Mouse (Mus musculus): ENCODE data around the gene Mcm6. TPM values are rescaled to one million over a fixed set of nuclear protein-coding genes. Genes with fewer than 3 reads are reported as not detected.

Mcm6 gene
- polyA plus RNA-seq, 1 experiment from 2014 or later: 54.9 TPM

DNA sequence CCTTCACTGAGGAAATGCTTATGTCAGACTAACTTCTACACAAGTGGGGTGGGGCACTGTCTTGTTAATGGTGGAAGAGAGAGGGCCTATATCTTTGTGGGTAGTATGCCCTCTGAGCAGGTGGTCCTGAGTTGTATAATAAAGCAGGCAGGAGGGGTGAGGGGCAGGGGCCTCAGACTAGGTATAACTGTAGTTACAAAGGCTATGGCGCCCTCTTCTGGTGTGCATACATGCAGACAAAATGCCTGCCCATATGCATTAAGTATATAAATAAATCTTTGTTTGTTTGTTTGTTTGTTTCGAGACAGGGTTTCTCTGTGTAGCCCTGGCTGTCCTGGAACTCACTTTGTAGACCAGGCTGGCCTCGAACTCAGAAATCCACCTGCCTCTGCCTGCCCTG lies 50.4 kb downstream of the Mcm6 start:
- Histone ChIP-seq H3K27me3 (ENCODE audit: control insufficient read depth, insufficient read depth, low read length) (no peaks in the 10 kb centered on the region), H3K27ac (replicated peaks) (no peak overlapping the region), H3K4me1 (replicated peaks; ENCODE audit: control insufficient read depth, insufficient read depth) (no peaks in the 10 kb centered on the region), H3K9me3 (ENCODE audit: control insufficient read depth, low read length) (no peaks in the 10 kb centered on the region), H3K4me3 (ENCODE audit: low read depth, low read length) (no peak overlapping the region), H3K36me3 (ENCODE audit: control insufficient read depth, insufficient read depth, low read length) (no peaks in the 10 kb centered on the region), H3K4me2 (replicated peaks; ENCODE audit: low read depth) (no peak overlapping the region), H3K9ac (ENCODE audit: low read length) (no peak overlapping the region)
- TF ChIP-seq CTCF (IDR thresholded peaks at IDR 0.05; ENCODE audit: low read depth): no peak; the same call in 1 of the 2 replicates
- no peak for TF ChIP-seq EP300 (optimal IDR thresholded peaks at IDR 0.05)
- ATAC-seq (ENCODE audit: low FRiP score, low TSS enrichment): no peak
- DNase-seq (ENCODE audit: low spot score): no peak
- WGBS: 86% methylated on average over 3 of the region's 3 CpGs

DNA sequence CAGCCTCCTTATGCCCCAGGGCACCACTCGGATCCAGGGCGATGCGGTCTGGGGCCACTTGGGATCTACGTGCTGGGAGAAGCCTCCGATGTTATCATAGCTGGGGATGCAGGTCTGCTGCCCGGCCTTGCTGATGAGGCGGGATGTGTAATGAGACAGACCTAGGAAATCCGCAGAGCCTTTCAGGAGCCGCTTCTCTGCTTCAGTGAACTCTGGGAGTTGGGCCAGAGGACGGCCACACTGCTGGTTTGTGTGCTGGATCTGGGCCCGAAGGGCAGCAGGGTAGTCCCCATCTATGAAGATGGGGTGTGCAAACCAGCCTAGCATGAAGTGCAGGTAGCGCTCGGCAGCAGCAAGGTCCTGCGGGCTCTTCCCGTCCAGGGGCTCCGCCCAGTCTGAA lies 55.6 kb downstream of the Mcm6 start:
- H3K9me3 ChIP-seq (ENCODE audit: control insufficient read depth, low read length): no peaks in the 10 kb centered on the region
- ATAC-seq (ENCODE audit: low FRiP score, low TSS enrichment) (no peak), DNase-seq (ENCODE audit: low spot score) (no peak)
- WGBS: 86% methylated on average over 16 of the region's 16 CpGs
- H3K4me2 ChIP-seq (replicated peaks; ENCODE audit: low read depth): no peak overlapping the region
- H3K36me3 ChIP-seq (ENCODE audit: control insufficient read depth, insufficient read depth, low read length): no peaks in the 10 kb centered on the region
- no peak for TF ChIP-seq EP300 (optimal IDR thresholded peaks at IDR 0.05)
- no peak for TF ChIP-seq CTCF (IDR thresholded peaks at IDR 0.05; ENCODE audit: low read depth)
- H3K27me3 ChIP-seq (ENCODE audit: control insufficient read depth, insufficient read depth, low read length): no peaks in the 10 kb centered on the region
- H3K4me3 ChIP-seq (ENCODE audit: low read depth, low read length): no peak overlapping the region
- H3K9ac ChIP-seq (ENCODE audit: low read length): no peak overlapping the region
- H3K27ac ChIP-seq (replicated peaks): no peak overlapping the region
- H3K4me1 ChIP-seq (replicated peaks; ENCODE audit: control insufficient read depth, insufficient read depth): no peaks in the 10 kb centered on the region

GRCm38 (mm10) chr1:128295717-128296528 lies 63.5 kb downstream of the Mcm6 start:
- ATAC-seq (ENCODE audit: low FRiP score, low TSS enrichment) (no peak), DNase-seq (ENCODE audit: low spot score) (no peak)
- Histone ChIP-seq H3K27ac (replicated peaks) (no peak overlapping the region), H3K4me3 (ENCODE audit: low read depth, low read length) (no peak overlapping the region), H3K36me3 (ENCODE audit: control insufficient read depth, insufficient read depth, low read length) (no peaks in the 10 kb centered on the region), H3K9me3 (ENCODE audit: control insufficient read depth, low read length) (no peaks in the 10 kb centered on the region), H3K9ac (ENCODE audit: low read length) (no peak overlapping the region), H3K4me1 (replicated peaks; ENCODE audit: control insufficient read depth, insufficient read depth) (no peaks in the 10 kb centered on the region), H3K27me3 (ENCODE audit: control insufficient read depth, insufficient read depth, low read length) (no peaks in the 10 kb centered on the region), H3K4me2 (replicated peaks; ENCODE audit: low read depth) (no peak overlapping the region)
- no peak for TF ChIP-seq CTCF (IDR thresholded peaks at IDR 0.05; ENCODE audit: low read depth)
- no peak for TF ChIP-seq EP300 (optimal IDR thresholded peaks at IDR 0.05)
- WGBS: 79% methylated on average over 5 of the region's 5 CpGs

GRCm38 (mm10) chr1:128295296-128295695 lies 64.2 kb downstream of the Mcm6 start:
- Histone ChIP-seq H3K9ac (ENCODE audit: low read length) (no peak overlapping the region), H3K4me1 (replicated peaks; ENCODE audit: control insufficient read depth, insufficient read depth) (no peaks in the 10 kb centered on the region), H3K27ac (replicated peaks) (no peak overlapping the region), H3K27me3 (ENCODE audit: control insufficient read depth, insufficient read depth, low read length) (no peaks in the 10 kb centered on the region), H3K4me3 (ENCODE audit: low read depth, low read length) (no peak overlapping the region), H3K9me3 (ENCODE audit: control insufficient read depth, low read length) (no peaks in the 10 kb centered on the region), H3K4me2 (replicated peaks; ENCODE audit: low read depth) (no peak overlapping the region), H3K36me3 (ENCODE audit: control insufficient read depth, insufficient read depth, low read length) (no peaks in the 10 kb centered on the region)
- ATAC-seq (ENCODE audit: low FRiP score, low TSS enrichment) (no peak), DNase-seq (ENCODE audit: low spot score) (no peak)
- no peak for TF ChIP-seq EP300 (optimal IDR thresholded peaks at IDR 0.05)
- TF ChIP-seq CTCF (IDR thresholded peaks at IDR 0.05; ENCODE audit: low read depth): no peak
- WGBS: 63% methylated on average over 8 of the region's 8 CpGs

- ATAC-seq (ENCODE audit: low FRiP score, low TSS enrichment): no peak
- TF ChIP-seq CTCF (IDR thresholded peaks at IDR 0.05; ENCODE audit: low read depth) (no peak), EP300 (optimal IDR thresholded peaks at IDR 0.05) (no peak)
- no peak overlapping the region for H3K9ac ChIP-seq (ENCODE audit: low read length)
- H3K27me3 ChIP-seq (ENCODE audit: control insufficient read depth, insufficient read depth, low read length): no peaks in the 10 kb centered on the region
- H3K4me3 ChIP-seq (ENCODE audit: low read depth, low read length): no peak overlapping the region
- no peaks in the 10 kb centered on the region for H3K36me3 ChIP-seq (ENCODE audit: control insufficient read depth, insufficient read depth, low read length)
- WGBS: 83% methylated on average over 12 of the region's 12 CpGs
- no peaks in the 10 kb centered on the region for H3K4me1 ChIP-seq (replicated peaks; ENCODE audit: control insufficient read depth, insufficient read depth)
- H3K9me3 ChIP-seq (ENCODE audit: control insufficient read depth, low read length): no peaks in the 10 kb centered on the region
- no peak overlapping the region for H3K4me2 ChIP-seq (replicated peaks; ENCODE audit: low read depth)
- no peak for DNase-seq (ENCODE audit: low spot score)
- no peak overlapping the region for H3K27ac ChIP-seq (replicated peaks)
Observed at GRCm38 (mm10) chr1:128293524-128293923, 65.9 kb downstream of the Mcm6 start.

DNA sequence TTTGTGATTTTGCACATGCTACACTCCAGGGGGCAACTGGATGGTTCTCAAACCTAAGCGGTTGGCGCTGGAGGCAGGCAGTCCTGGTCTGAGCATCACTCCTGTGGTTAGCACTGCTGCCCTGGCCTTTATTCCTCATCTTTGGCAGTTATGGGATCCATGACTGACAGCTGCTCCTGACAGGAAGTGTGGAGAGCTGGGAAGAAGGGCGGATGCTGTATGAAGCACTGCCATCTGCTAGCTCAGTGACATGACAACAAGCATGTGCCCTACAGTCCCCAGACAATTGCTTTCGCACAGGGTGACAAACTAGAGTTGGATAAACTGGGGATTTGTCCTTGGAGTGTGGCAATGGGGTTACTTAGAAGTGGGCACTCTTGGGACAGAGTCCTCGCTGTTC lies 69.2 kb downstream of the Mcm6 start:
- H3K4me3 ChIP-seq (ENCODE audit: low read depth, low read length): no peak overlapping the region
- H3K4me1 ChIP-seq (replicated peaks; ENCODE audit: control insufficient read depth, insufficient read depth): no peaks in the 10 kb centered on the region
- DNase-seq (ENCODE audit: low spot score): no peak
- TF ChIP-seq CTCF (IDR thresholded peaks at IDR 0.05; ENCODE audit: low read depth): no peak
- no peak for TF ChIP-seq EP300 (optimal IDR thresholded peaks at IDR 0.05)
- H3K9me3 ChIP-seq (ENCODE audit: control insufficient read depth, low read length): no peaks in the 10 kb centered on the region
- H3K27ac ChIP-seq (replicated peaks): no peak overlapping the region
- H3K4me2 ChIP-seq (replicated peaks; ENCODE audit: low read depth): no peak overlapping the region
- no peak overlapping the region for H3K9ac ChIP-seq (ENCODE audit: low read length)
- no peaks in the 10 kb centered on the region for H3K27me3 ChIP-seq (ENCODE audit: control insufficient read depth, insufficient read depth, low read length)
- 89% methylated on average over 5 of the region's 5 CpGs for WGBS
- ATAC-seq (ENCODE audit: low FRiP score, low TSS enrichment): no peak
- no peaks in the 10 kb centered on the region for H3K36me3 ChIP-seq (ENCODE audit: control insufficient read depth, insufficient read depth, low read length)
